Mouse (Mus musculus) cerebellum, adult (tissue): ENCODE measurements around the gene Tnrc6a.
"Not testable (repeated sequence)": the region's sequence is repeated elsewhere in the genome, so short reads cannot be mapped to it uniquely, and the experiment has no call there.

Source experiments
- ATAC-seq: cut with Nextera tagmentation; 2 replicates; pipeline ENCODE4 v1.9.2; 2017; ENCODE audit warnings: mild to moderate bottlenecking, moderate library complexity, mixed read lengths; ENCODE audit not compliant: insufficient number of reproducible peaks, low FRiP score, low TSS enrichment

Gene Tnrc6a

DNA sequence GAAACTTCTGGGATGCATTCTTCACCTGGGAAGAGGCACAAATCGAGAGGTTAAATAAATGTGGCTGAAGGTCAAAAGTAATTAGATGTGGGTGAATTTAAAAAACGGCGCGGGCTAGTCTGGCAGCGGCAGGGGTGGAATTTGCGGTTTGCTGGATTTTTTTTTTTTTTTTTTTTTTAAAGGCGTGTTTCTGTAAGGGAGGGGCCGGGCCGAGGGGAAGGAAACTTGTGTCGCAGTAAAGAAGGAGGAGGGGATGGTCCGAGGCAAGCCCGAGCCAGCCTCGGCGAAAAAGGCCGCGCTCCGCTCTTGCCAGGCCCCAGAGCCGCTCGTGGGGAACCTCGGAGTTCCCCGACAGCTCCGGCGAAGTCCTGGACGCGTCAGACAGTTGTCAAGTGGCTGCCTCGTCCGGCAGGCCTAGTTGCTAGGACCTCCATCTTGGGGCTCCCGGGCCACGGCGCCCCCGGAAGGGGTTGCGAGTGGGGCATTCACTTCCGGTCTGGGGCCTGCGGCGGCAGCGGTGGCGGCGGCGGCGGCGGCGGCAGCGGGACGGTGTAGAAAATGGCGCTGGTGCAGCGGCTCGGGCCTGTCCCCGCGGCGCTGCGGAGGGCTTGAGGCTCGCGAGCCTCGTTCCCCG, at the start of gene Tnrc6a:
TSS of gene Tnrc6a (plus strand) at position 221 of the 634 bp plus-strand sequence.
- peak; percentile 95 for ATAC-seq

DNA sequence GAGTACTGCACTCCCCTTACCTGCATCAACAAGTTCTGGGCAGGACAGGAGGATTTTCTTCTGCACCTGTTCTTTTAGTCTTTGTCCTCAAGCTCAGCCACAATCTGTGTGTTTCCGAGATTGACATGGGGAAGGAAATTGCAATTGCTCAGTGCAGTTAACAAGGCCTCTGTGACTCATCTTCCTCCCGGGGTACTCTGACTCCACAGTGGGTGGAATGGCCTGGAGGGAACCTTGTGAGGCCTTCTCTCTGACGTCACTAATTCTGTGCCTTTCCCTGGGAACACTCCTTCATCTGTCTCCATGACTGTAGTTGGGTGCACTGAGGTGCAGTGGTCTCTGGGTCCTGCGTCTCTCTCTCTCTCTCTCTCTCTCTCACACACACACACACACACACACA, 41.4 kb upstream of the Tnrc6a start:
- ATAC-seq: no peak

DNA sequence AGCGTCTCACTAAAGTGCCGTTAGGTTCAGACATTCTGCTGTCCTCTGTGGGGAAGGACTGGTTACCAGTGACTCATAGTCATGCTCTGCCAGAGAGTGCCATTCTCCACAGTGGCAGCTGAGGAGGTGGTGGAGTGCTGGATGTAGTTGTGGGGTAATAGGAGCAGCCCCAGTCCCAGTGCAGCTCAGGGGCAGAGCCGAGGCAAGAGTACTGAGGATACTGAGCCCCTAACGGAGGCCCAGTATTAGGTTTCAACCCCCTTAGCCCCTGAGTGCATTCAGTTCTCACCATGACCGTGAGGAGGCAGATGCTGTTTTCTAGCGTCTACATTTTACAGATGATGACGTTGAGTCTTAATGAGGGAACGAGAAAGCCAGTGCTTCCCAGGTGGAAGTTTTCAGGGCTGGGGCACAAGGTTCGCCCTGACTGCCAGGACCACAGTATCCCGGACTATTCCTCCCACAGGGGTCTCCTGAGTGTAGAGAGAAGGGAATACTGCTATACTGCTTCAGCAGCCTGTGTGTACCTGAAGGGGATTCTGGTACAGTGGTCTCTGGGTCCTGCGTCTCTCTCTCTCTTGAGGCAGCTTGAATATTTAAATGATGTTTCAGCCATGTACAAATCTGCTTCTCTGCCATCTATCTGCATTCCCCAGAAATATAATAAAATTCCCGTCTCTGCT, 40.1 kb upstream of the Tnrc6a start:
- no peak for ATAC-seq

- no peak for ATAC-seq
Observed at GRCm38 (mm10) chr7:123084180-123084691, 39.4 kb upstream of the Tnrc6a start.

DNA sequence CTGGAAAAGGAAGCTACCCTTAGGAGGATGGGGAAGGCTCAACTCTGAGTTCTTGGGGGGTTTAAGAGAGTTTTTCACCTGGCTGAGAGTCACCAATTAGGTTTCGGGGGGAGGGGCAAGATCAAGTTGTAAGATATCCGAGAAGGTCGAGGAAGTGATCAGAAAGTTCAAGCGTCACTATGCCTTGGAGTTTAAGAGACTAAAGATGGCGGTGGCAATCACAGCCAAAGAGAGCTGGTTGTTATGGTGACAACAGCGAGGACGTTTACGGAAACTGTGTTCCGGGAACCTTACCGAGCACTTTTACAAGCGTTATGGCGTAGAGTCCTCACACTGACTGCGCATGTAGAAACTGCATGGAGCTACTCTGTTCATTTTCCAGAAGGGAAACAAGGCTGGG, 39.0 kb upstream of the Tnrc6a start:
- ATAC-seq: no peak

- ATAC-seq: no peak
Observed at GRCm38 (mm10) chr7:123088920-123089319, 34.8 kb upstream of the Tnrc6a start.

- no peak for ATAC-seq
Observed at GRCm38 (mm10) chr7:123096344-123097120, 27.2 kb upstream of the Tnrc6a start.

DNA sequence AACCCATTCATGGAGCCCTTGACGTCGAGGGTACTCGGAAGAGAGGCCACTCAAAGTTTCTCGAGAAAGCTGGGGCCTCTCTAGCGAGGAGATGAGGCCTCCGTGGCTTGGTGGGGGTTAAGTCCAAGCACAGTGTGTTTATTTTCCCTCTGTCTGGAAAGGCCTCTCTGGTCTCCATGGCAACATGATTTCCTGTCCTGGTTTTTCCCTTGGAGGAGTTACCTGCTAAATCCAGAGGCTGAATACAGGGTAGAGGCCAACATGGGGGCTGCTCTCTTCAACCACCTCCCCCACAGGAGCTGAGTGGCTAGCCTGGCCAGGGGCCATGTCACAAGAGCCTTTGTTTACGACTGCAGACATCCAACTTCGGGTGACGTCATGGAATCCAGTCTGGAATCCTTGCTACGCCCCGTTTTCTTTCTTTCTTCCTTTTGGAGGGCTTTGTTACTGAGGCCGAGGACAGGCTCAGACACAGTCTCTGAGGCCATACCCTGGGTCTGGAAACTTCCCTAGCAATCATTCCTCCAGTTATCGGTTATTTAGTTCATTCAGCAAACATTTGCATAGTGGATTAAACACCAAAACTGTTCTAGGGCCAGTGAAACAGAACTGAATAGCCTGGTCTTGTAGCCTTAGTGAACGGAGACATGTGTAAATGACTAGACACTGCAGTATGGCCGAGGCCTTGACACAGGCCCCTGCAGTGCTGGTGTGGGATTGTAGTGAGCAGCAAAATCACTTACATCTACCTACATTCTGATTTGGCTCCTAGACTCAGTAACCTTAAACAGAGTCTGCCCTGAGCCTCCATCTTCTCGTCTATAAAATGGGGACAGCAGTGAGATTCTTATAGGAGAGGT, 25.6 kb upstream of the Tnrc6a start:
- ATAC-seq: no peak

DNA sequence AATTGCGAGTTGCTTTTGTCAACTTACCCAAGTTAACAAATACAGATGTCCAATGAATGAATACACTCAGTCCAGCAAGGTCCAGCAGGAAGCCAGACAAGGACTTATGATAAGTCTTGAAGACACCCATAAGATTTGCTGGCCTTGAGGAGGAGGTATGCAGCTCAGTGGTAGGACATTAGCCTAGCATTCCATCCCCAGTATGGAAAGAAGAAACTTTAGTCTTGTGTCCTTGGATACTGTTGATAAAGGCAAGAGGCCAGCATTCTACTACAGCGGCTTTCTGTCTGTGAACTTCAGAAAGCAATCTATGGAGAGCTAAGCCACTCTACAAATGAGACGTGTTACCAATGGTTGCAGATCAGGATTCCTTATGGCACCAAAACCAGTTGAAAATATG, 22.4 kb upstream of the Tnrc6a start:
- no peak for ATAC-seq

- not testable (repeated sequence) for ATAC-seq
Observed at GRCm38 (mm10) chr7:123105381-123105780, 18.3 kb upstream of the Tnrc6a start.

DNA sequence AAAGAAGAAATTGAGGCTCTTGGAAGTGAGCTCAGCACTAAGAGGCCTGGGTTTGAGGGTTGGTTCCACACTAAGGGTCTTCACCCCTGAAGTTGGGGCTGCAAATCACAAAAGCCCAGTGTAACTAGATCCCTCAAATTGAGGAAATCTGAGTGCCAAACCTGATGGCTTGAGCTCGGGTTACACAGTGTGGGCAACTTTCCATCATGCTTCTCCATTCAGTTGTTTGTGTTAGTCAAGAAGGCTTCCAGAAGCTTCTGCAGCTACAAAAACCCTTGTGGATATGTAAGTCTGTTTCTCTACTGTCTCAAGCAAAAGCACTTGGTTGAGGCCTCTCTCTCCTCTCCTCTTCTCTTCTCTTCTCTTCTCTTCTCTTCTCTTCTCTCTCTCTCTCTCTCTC, 17.8 kb upstream of the Tnrc6a start:
- no peak for ATAC-seq

DNA sequence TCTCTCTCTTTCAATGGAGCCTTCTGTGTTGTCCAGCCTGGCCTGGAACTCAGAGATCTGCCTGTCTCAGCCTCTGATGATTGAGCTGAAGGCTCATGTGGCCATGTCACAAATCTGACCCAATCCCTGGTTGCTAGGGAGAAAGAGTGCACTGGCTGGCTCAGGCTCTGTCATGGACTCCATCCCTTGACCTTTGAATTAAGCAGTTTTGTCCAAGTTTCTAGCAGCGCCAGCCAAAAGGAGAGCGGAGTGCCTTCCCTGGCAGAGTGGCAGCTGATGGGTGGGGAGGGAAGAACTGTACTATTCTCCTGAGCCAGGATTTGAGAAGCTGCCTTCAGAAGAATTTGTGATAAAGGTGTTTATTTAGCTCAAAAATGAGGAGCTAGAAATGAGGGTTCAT, 17.4 kb upstream of the Tnrc6a start:
- ATAC-seq: no peak

DNA sequence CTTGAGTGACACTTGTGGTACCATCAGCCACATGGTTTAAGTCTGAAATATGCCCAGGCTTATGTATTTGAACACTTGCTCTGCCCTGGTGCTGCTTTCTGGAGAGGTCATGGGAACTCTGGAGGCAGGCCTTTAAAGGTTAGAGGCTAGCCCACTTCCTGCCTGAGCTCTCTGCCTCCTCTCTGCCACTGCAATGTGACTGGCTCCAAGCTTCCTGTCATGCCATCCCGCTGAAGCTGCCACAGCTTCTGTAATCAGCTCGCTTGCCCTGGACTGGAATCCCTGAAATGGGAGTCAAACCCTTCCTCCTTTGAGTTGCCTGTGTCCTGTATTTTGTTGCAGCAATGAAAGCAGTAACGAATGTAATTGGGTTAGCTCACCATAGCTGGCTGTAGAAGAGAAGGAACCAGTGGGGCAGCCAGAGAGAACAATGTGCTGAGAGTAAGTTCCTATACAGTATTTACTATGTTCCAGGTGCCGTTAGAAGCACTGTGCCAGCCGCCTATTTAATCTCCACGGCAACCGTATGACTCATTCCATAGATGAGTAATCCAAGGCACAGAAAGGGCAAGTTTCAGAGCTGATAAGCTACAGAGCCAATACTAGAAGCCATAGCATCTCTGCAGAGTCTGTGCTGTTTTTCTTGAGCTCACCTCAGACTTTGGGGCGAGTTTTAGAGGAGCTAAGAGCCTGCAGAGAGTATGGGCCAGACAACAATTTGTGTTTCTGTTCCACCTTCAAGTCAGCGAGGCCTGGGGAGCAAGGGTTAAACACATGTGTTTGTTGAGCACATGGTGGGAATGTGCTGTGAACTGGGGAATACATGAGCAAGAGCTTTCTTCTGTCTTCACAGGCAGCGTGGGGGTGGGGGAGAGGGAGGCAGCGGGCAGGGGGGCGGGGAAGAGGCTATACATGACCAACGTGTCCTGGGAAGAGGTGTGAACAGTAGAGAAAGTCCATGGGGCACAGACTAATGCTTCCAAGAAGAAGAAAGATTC, 15.3 kb upstream of the Tnrc6a start:
- no peak for ATAC-seq

- ATAC-seq: no peak
Observed at GRCm38 (mm10) chr7:123109361-123110000, 14.2 kb upstream of the Tnrc6a start.

DNA sequence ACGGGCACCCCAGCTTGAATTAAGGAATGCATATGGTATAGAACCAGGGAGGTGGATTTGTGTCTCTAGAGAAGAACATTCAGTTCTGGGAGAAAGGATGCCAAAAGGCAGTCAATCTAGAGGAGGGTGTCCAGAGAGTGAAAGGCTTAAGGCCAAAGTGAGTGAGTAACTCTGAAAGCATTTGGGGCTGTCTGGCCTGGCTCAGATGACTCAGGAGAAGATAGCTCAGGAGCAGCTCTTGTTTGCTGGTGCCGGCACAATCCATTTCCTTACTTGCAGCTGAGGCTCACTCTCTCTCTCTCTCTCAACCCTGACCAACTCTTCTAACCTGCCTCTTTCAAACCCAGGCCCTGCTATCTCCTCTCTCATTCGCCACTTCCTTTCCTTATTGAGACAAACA, 13.6 kb upstream of the Tnrc6a start:
- ATAC-seq: no peak

DNA sequence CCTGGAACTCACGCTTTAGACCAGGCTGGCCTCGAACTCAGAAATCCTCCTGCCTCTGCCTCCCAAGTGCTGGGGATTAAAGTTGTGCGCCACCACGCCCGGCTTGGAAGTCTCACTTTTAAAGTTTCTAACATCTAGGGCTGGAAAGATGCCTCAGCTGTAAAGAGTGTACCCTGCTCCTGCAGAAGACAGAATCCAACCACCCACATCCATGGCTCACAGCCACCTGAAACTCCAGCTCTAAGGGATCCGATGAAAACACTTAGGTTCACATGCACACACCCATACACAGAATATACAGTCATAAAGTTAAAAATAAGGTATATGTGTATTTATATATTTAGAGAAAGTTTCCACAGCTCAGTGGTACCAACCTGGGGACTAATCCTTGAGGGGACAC, 10.1 kb upstream of the Tnrc6a start:
- no peak for ATAC-seq

DNA sequence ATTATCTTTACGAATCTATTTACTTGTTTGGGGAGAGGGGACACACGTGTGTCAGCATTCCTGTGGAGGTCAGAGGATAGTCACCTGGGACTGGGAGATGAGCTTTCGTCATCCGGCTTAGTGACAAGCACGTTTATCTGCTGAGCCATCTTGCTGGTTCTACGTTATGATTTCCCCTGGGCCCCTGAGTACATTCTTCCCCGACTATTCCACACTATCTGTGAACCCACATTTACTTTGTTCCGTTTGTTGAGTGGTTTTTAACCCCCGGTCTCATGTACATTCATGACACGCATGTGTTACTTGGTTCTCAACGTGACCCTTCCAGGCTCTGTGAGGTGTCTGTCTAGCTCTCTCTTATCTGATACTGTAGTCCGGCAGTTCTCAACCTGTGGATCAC, 6.9 kb upstream of the Tnrc6a start:
- no peak for ATAC-seq

DNA sequence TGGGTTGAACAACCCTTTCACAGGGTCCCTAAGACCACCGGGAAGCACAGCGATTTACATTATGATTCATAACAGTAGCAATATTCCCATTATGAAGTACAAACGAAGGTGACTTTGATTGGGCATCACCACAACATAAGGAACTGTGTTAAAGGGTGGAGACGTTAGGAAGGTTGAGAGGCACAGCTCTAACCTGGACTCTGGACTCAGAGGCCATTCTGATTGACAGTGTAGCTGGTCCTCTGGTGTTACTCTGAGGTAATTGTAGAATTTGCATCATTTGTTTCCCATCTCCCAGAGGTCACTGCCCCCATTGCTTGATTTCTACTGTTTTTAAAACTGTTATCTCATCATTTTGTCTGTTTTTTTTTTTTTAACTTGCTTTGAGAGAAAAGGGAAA, 6.5 kb upstream of the Tnrc6a start:
- no peak for ATAC-seq

GRCm38 (mm10) chr7:123120516-123120915, 3.2 kb upstream of the Tnrc6a start:
- ATAC-seq: no peak
